Comparison of ENCODE assay signal across 8 mouse cellular contexts in genomic region chr3:22075887-22076560, GRCm38 (mm10). TPM values are rescaled to one million over a fixed set of nuclear protein-coding genes. Genes with fewer than 3 reads are reported as not detected.
DNase-seq lines count a peak whose midpoint lies in the region; ATAC-seq and TF ChIP-seq lines count a peak whose summit lies in the region.

No protein-coding gene starts in this region.

- DNase-seq in c-Kit-positive CD71-positive TER-119-positive erythroid progenitor cells, embryonic 14.5 days (ENCODE audit: low spot score) = peak; percentile 61
- DNase-seq in forebrain, embryonic 14.5 days (ENCODE audit: low spot score) = peak; percentile 97
- DNase-seq in heart, postnatal 36 days = peak; percentile 85 to 88
- peak; percentile 73 to 81 for DNase-seq in layer of hippocampus, adult 8-10 months (ENCODE audit: low spot score in 2 of 2)
- peak; percentile 90 for DNase-seq in lung, embryonic 14.5 days
- DNase-seq in testis, postnatal 14 days (ENCODE audit: low spot score) = peak; percentile 86

- TF ChIP-seq EP300 in ES-Bruce4 (IDR thresholded peaks at IDR 0.05; ENCODE audit: insufficient read depth, low read depth, low read length) = peak; percentile 94

- TF ChIP-seq POLR2A in ES-Bruce4 (IDR thresholded peaks at IDR 0.05; ENCODE audit: insufficient read depth, low read length) = no peak

- H3K27me3 ChIP-seq in ES-Bruce4 (ENCODE audit: control insufficient read depth, insufficient read depth, low read length, poor library complexity, severe bottlenecking) = no peaks in the 10 kb centered on the region
- no peaks in the 10 kb centered on the region for H3K27me3 ChIP-seq in forebrain, embryonic 14.5 days (replicated peaks; ENCODE audit: control insufficient read depth, insufficient read depth, low read length)
- H3K27me3 ChIP-seq in lung, embryonic 14.5 days (ENCODE audit: insufficient read depth, low read length) = no peaks in the 10 kb centered on the region

- intact Hi-C loops in heart, postnatal 36 days (cut with DNase I) = loop anchor here (1.0 to 10.0 kb wide), 13 partner anchors 89 to 1419 kb away; no protein-coding TSS in a partner anchor

- no peak for TF ChIP-seq CTCF in ES-Bruce4 (IDR thresholded peaks at IDR 0.05; ENCODE audit: low read depth, low read length)
- no peak for TF ChIP-seq CTCF in lung, embryonic 14.5 days (IDR thresholded peaks at IDR 0.05; ENCODE audit: low read depth)

- H3K4me1 ChIP-seq in ES-Bruce4 (ENCODE audit: control insufficient read depth, insufficient read depth, low read length) = peaks cover 2% of the 10 kb centered on the region
- peaks cover 28% of the 10 kb centered on the region for H3K4me1 ChIP-seq in forebrain, embryonic 14.5 days (ENCODE audit: control insufficient read depth, insufficient read depth, low read length)
- peaks cover 15% of the 10 kb centered on the region; the same call in 1 of the 2 replicates for H3K4me1 ChIP-seq in lung, embryonic 14.5 days (ENCODE audit: insufficient read depth)

- peak overlapping the region; percentile 75 for H3K4me2 ChIP-seq in forebrain, embryonic 14.5 days (ENCODE audit: low read length)
- peak overlapping the region; percentile 81 for H3K4me2 ChIP-seq in lung, embryonic 14.5 days

- under 1% methylated on average over 44 of the region's 70 CpGs for WGBS in forebrain, embryonic 14.5 days
- 1% methylated on average over 36 of the region's 70 CpGs for WGBS in lung, embryonic 14.5 days

- peak; percentile 93 for ATAC-seq in forebrain, embryonic 14.5 days
- ATAC-seq in lung, embryonic 14.5 days (ENCODE audit: insufficient read depth) = peak; percentile 87
- ATAC-seq in neutrophil, adult 5-6 weeks (ENCODE audit: extremely low read depth, insufficient number of reproducible peaks, low FRiP score, poor library complexity, severe bottlenecking) = peak; percentile 78

- H3K9ac ChIP-seq in ES-Bruce4 (ENCODE audit: low read depth, poor library complexity, severe bottlenecking) = peak overlapping the region; percentile 100
- peak overlapping the region; percentile 94 for H3K9ac ChIP-seq in forebrain, embryonic 14.5 days (ENCODE audit: low read length)
- H3K9ac ChIP-seq in lung, embryonic 14.5 days = peak overlapping the region; percentile 82

- H3K4me3 ChIP-seq in ES-Bruce4 (ENCODE audit: low read depth, low read length) = peak overlapping the region; percentile 89
- peak overlapping the region; percentile 89 for H3K4me3 ChIP-seq in forebrain, embryonic 14.5 days (ENCODE audit: low read depth, low read length)
- H3K4me3 ChIP-seq in lung, embryonic 14.5 days (ENCODE audit: low read depth, low read length) = peak overlapping the region; percentile 92

- no peaks in the 10 kb centered on the region for H3K9me3 ChIP-seq in ES-Bruce4 (replicated peaks; ENCODE audit: control insufficient read depth, insufficient read depth, low read length, poor library complexity, severe bottlenecking)
- no peaks in the 10 kb centered on the region for H3K9me3 ChIP-seq in forebrain, embryonic 14.5 days (replicated peaks; ENCODE audit: control insufficient read depth, low read length)
- no peaks in the 10 kb centered on the region for H3K9me3 ChIP-seq in lung, embryonic 14.5 days (ENCODE audit: low read depth, low read length)

- H3K27ac ChIP-seq in ES-Bruce4 (ENCODE audit: insufficient read depth, low read length) = peak overlapping the region; percentile 44
- peak overlapping the region; percentile 99 for H3K27ac ChIP-seq in forebrain, embryonic 14.5 days (ENCODE audit: low read depth, low read length)
- H3K27ac ChIP-seq in lung, embryonic 14.5 days (ENCODE audit: low read depth) = peak overlapping the region; percentile 98

- H3K36me3 ChIP-seq in ES-Bruce4 (ENCODE audit: control insufficient read depth, insufficient read depth, low read length, poor library complexity, severe bottlenecking) = peaks cover 6% of the 10 kb centered on the region; the same call in 1 of the 2 replicates
- no peaks in the 10 kb centered on the region for H3K36me3 ChIP-seq in forebrain, embryonic 14.5 days (ENCODE audit: control insufficient read depth, insufficient read depth, low read length)
- H3K36me3 ChIP-seq in lung, embryonic 14.5 days (ENCODE audit: insufficient read depth) = 0 out of 2 replicates have a peak, but pooled peaks cover 4% of the 10 kb centered on the region

RNA-seq across cellular contexts. Expression of gene Tbl1xr1, which starts 0.4 kb away (rescaled TPM):
- 50.0 and 64.4 TPM in 2 replicates for polyA plus RNA-seq in ES-Bruce4 (2011; ENCODE audit: insufficient read depth, insufficient read length, low read depth, missing spikeins)
- polyA plus RNA-seq in forebrain, embryonic 14.5 days (2014; fragmentation: Nextera tagmentation; extraction: Ambion mirVana) = 14.4 and 20.2 TPM in 2 replicates
- total RNA-seq in heart, postnatal 36 days (2021) = 10 to 100 TPM; 74.4 to 80.5 TPM
- 100 to 1,000 TPM; 130 to 150 (median 140) TPM for total RNA-seq in layer of hippocampus, adult 8-10 months (2022)
- 33.3 and 36.5 TPM in 2 replicates for polyA plus RNA-seq in lung, embryonic 14.5 days (2014; fragmentation: Nextera tagmentation; extraction: Ambion mirVana)
- total RNA-seq in neutrophil, adult 5-6 weeks (2017) = 100.0 and 122 TPM in 2 replicates

Comparison
In these comparisons a context has a peak if more than half of its experiments do, and no peak if none do; other contexts are left out.
1. Peak in every context shown above with its lines: DNase-seq, ATAC-seq, H3K4me3 ChIP-seq and H3K27ac ChIP-seq.
2. H3K27ac ChIP-seq: peak in every context shown above with its lines; median percentile 99 in forebrain, embryonic 14.5 days; 98 in lung, embryonic 14.5 days; 44 in ES-Bruce4.